In genomic region chr1:34218323-34218722, GRCm38 (mm10) we compare ENCODE assay signal across 8 mouse cellular contexts.
DNase-seq lines count a peak whose midpoint lies in the region; ATAC-seq and TF ChIP-seq lines count a peak whose summit lies in the region.

No protein-coding gene starts in this region.

- H3K79me2 ChIP-seq in heart, adult 2 months (replicated peaks; ENCODE audit: control insufficient read depth, insufficient read depth, low read length), result no peaks in the 10 kb centered on the region

- no peak for TF ChIP-seq POLR2A in heart, adult 2 months (IDR thresholded peaks at IDR 0.05; ENCODE audit: insufficient read depth, low read depth, low read length)

- TF ChIP-seq CTCF in heart, adult 2 months (IDR thresholded peaks at IDR 0.05), result peak; percentile 98

- peaks cover 2% of the 10 kb centered on the region; the same call in 1 of the 2 replicates for H3K36me3 ChIP-seq in heart, adult 2 months (ENCODE audit: control insufficient read depth, insufficient read depth, low read length)
- peaks cover 58% of the 10 kb centered on the region for H3K36me3 ChIP-seq in heart, embryonic 12.5 days
- H3K36me3 ChIP-seq in limb, embryonic 13.5 days, result peaks cover 27% of the 10 kb centered on the region

- H3K27ac ChIP-seq in heart, adult 2 months, result no peak overlapping the region
- no peak overlapping the region for H3K27ac ChIP-seq in heart, embryonic 12.5 days (ENCODE audit: poor library complexity, severe bottlenecking)
- no peak overlapping the region for H3K27ac ChIP-seq in limb, embryonic 13.5 days

- no peak overlapping the region for H3K4me3 ChIP-seq in heart, adult 2 months
- H3K4me3 ChIP-seq in heart, embryonic 12.5 days, result no peak overlapping the region
- H3K4me3 ChIP-seq in limb, embryonic 13.5 days, result no peak overlapping the region

- peak; percentile 73 to 83 for DNase-seq in heart, adult 2 months
- DNase-seq in embryo, embryonic 11 days, result peak; percentile 81
- peak; percentile 17 for DNase-seq in gonadal fat pad, adult 2 months (ENCODE audit: low read depth)
- DNase-seq in kidney, adult 9 months, result peak; percentile 75
- DNase-seq in spleen, postnatal 36 days (ENCODE audit: low spot score in 2 of 2), result peak; percentile 53 to 66

- TF ChIP-seq EP300 in heart, adult 2 months (IDR thresholded peaks at IDR 0.05; ENCODE audit: insufficient read depth, low read depth, low read length), result peak; percentile 68; the same call in 1 of the 2 replicates

- no peaks in the 10 kb centered on the region for H3K4me1 ChIP-seq in heart, adult 2 months (ENCODE audit: control insufficient read depth, insufficient read depth, low read length)
- no peaks in the 10 kb centered on the region for H3K4me1 ChIP-seq in heart, embryonic 12.5 days (replicated peaks)
- no peaks in the 10 kb centered on the region for H3K4me1 ChIP-seq in limb, embryonic 13.5 days

- ATAC-seq in heart, embryonic 12.5 days (ENCODE audit: insufficient number of reproducible peaks, low FRiP score), result no peak
- peak; percentile 73; the same call in 1 of the 2 replicates for ATAC-seq in limb, embryonic 13.5 days (ENCODE audit: low FRiP score, low read depth)
- peak; percentile 56; the same call in 1 of the 2 replicates for ATAC-seq in monocyte, adult 5-6 weeks (replicated peaks; ENCODE audit: insufficient number of reproducible peaks, low FRiP score, low TSS enrichment, poor library complexity, severe bottlenecking)

- no peaks in the 10 kb centered on the region for H3K9me3 ChIP-seq in heart, embryonic 12.5 days (replicated peaks)
- H3K9me3 ChIP-seq in limb, embryonic 13.5 days, result no peaks in the 10 kb centered on the region

- H3K4me2 ChIP-seq in heart, embryonic 12.5 days, result no peak overlapping the region
- no peak overlapping the region for H3K4me2 ChIP-seq in limb, embryonic 13.5 days (replicated peaks)

- WGBS in heart, adult 2 months, result 36% methylated on average over 6 of the region's 6 CpGs
- WGBS in heart, embryonic 12.5 days, result 31% methylated on average over 6 of the region's 6 CpGs
- 30% methylated on average over 6 of the region's 6 CpGs for WGBS in limb, embryonic 13.5 days

- intact Hi-C loops in heart, adult 2 months (cut with DNase I), result loop anchor here (1.0 to 5.0 kb wide), 4 partner anchors 49 to 384 kb away; no protein-coding TSS in a partner anchor

- no peaks in the 10 kb centered on the region for H3K27me3 ChIP-seq in heart, adult 2 months (ENCODE audit: control insufficient read depth, insufficient read depth, low read length)
- no peaks in the 10 kb centered on the region for H3K27me3 ChIP-seq in heart, embryonic 12.5 days (replicated peaks)
- H3K27me3 ChIP-seq in limb, embryonic 13.5 days, result no peaks in the 10 kb centered on the region

- H3K9ac ChIP-seq in heart, adult 2 months (ENCODE audit: low read depth, low read length), result no peak overlapping the region
- H3K9ac ChIP-seq in heart, embryonic 12.5 days, result no peak overlapping the region
- H3K9ac ChIP-seq in limb, embryonic 13.5 days, result no peak overlapping the region

Comparison
In these comparisons a context has a peak if more than half of its experiments do, and no peak if none do; other contexts are left out.
1. DNase-seq: peak in every context shown above with its lines; median percentile 81 in embryo, embryonic 11 days; 78 in heart, adult 2 months; 75 in kidney, adult 9 months; 60 in spleen, postnatal 36 days; 17 in gonadal fat pad, adult 2 months.